ENCODE assay signal across 26 mouse cellular contexts in genomic region chr11:76914366-76914765, GRCm38 (mm10). TPM values are rescaled to one million over a fixed set of nuclear protein-coding genes. Genes with fewer than 3 reads are reported as not detected.
A peak's percentile ranks its signal among the peaks of the same experiment; 100 is the strongest.
DNase-seq lines count a peak whose midpoint lies in the region; TF ChIP-seq lines count a peak whose summit lies in the region.
"Had no signal": no experiment of that assay in that cellular context is flagged by ENCODE, and none has a peak within 500 bp of the region (broad histone marks: within the 10 kb centered on the region; RNA-seq: fewer than 3 reads in every experiment).

No protein-coding gene starts in this region.

- intact Hi-C loops in gastrocnemius, adult 2 months (cut with DNase I): no loop called here
- intact Hi-C loops in gastrocnemius, postnatal 14 days (cut with DNase I; ENCODE audit: low total_unique reads): no loop called here

- no peak for TF ChIP-seq CTCF in gastrocnemius, adult 2 months (IDR thresholded peaks at IDR 0.05)
- no peak for TF ChIP-seq CTCF in liver, adult 2 months (IDR thresholded peaks at IDR 0.05; ENCODE audit: low read depth, low read length)

- peak overlapping the region; percentile 24; the same call in 1 of the 2 replicates for H3K27ac ChIP-seq in gastrocnemius, adult 2 months
- peak overlapping the region; percentile 4; the same call in 1 of the 2 replicates for H3K27ac ChIP-seq in liver, adult 2 months (replicated peaks; ENCODE audit: insufficient read depth, low read depth, low read length)
- H3K27ac ChIP-seq: embryonic facial prominence, embryonic 10.5 days; hindbrain, embryonic 13.5 days; liver, embryonic 13.5 days; midbrain, embryonic 12.5 days; neural tube, embryonic 12.5 days; stomach, embryonic 15.5 days had no signal

- WGBS in liver, adult 2 months: 9% methylated on average over 7 of the region's 7 CpGs

- no peak overlapping the region for H3K4me3 ChIP-seq in gastrocnemius, adult 2 months
- no peak overlapping the region for H3K4me3 ChIP-seq in liver, adult 2 months (ENCODE audit: insufficient read depth, low read depth, low read length)
- H3K4me3 ChIP-seq: embryonic facial prominence, embryonic 10.5 days; heart, embryonic 12.5 days; hindbrain, embryonic 13.5 days; liver, embryonic 13.5 days; midbrain, embryonic 12.5 days; neural tube, embryonic 12.5 days; stomach, embryonic 15.5 days had no signal

- H3K9ac ChIP-seq in liver, adult 2 months (ENCODE audit: low read depth, low read length): no peak overlapping the region
- H3K9ac ChIP-seq: heart, embryonic 12.5 days; hindbrain, embryonic 13.5 days; liver, embryonic 13.5 days; midbrain, embryonic 12.5 days; neural tube, embryonic 12.5 days; stomach, embryonic 15.5 days had no signal

- no peaks in the 10 kb centered on the region for H3K27me3 ChIP-seq in liver, adult 2 months (ENCODE audit: control insufficient read depth, insufficient read depth, low read length)
- H3K27me3 ChIP-seq: heart, embryonic 12.5 days; liver, embryonic 13.5 days; midbrain, embryonic 12.5 days; neural tube, embryonic 12.5 days; stomach, embryonic 15.5 days had no signal

- peak; percentile 22 for DNase-seq in gastrocnemius, adult 2 months
- DNase-seq in gastrocnemius, postnatal 14 days: no peak
- DNase-seq in liver, adult 2 months (ENCODE audit: extremely low read depth, low read depth, low spot score): peak; percentile 85
- DNase-seq in liver (no peak), 3T3-L1 (ENCODE audit: low read depth, low spot score) (peak; percentile 61)
- peak; percentile 24 for DNase-seq in induced T-regulatory cell, adult 2 months (ENCODE audit: low read depth)
- DNase-seq in spleen, adult 18-20 months: no peak
- DNase-seq in cerebellum, adult 8-10 months: no peak
- DNase-seq: cerebellum, adult 2 months; heart, postnatal 14 days; kidney, adult 8-10 months; kidney, postnatal 14 days; left cerebral cortex, postnatal 4 days; liver, embryonic 13.5 days had no signal

- no peak for TF ChIP-seq POLR2A in liver, adult 2 months (IDR thresholded peaks at IDR 0.05; ENCODE audit: extremely low read depth, insufficient read depth, low read length)

- H3K36me3 ChIP-seq in liver, adult 2 months (ENCODE audit: control insufficient read depth, insufficient read depth, low read length): no peaks in the 10 kb centered on the region
- H3K36me3 ChIP-seq: embryonic facial prominence, embryonic 10.5 days; G1E; heart, embryonic 12.5 days; hindbrain, embryonic 13.5 days; liver, embryonic 13.5 days; midbrain, embryonic 12.5 days; neural tube, embryonic 12.5 days; stomach, embryonic 15.5 days had no signal

- H3K4me1 ChIP-seq in liver, adult 2 months (ENCODE audit: control insufficient read depth, insufficient read depth, low read length): peaks cover 9% of the 10 kb centered on the region
- H3K4me1 ChIP-seq: neural tube, embryonic 12.5 days had no signal

- no peaks in the 10 kb centered on the region for H3K79me2 ChIP-seq in liver, adult 2 months (ENCODE audit: control insufficient read depth, insufficient read depth, low read length)

RNA-seq across cellular contexts. Expression of gene Blmh, which starts 10.2 kb away (rescaled TPM):
- total RNA-seq in gastrocnemius, adult 2 months (2021): 10 to 100 TPM; 27.2 to 35.2 TPM
- total RNA-seq in gastrocnemius, postnatal 14 days (2021): 10 to 100 TPM; 38.8 to 41.7 TPM
- total RNA-seq in liver, adult 2 months (2014; rRNA removed): 43.6 and 45.8 TPM in 2 replicates
- polyA plus RNA-seq in liver, adult 2 months (2012; rRNA removed): 8.6 and 10.3 TPM in 2 replicates

RNA-seq across cellular contexts. Expression of gene Tmigd1, which starts 12.4 kb away (rescaled TPM):
- total RNA-seq in gastrocnemius, adult 2 months (2021): under 1 TPM in 1 of 2 experiments, not detected in 1; 0.26 TPM
- under 1 TPM; 0.24 to 0.45 TPM for total RNA-seq in gastrocnemius, postnatal 14 days (2021)
- not detected in 2 replicates for total RNA-seq in liver, adult 2 months (2014; rRNA removed)
- not detected in 2 replicates for polyA plus RNA-seq in liver, adult 2 months (2012; rRNA removed)
- total RNA-seq: common myeloid progenitor, adult 5-6 weeks; left cerebral cortex, adult 18-20 months; left cerebral cortex, postnatal 4 days; megakaryocyte progenitor cell, adult 5-6 weeks had no signal
- polyA plus RNA-seq: cerebellum, adult 2 months; embryonic facial prominence, embryonic 10.5 days; forebrain, embryonic 14.5 days; G1E; heart, embryonic 12.5 days; hindbrain, embryonic 13.5 days; liver, embryonic 13.5 days; midbrain, embryonic 12.5 days; neural tube, embryonic 12.5 days; spleen, adult 2 months had no signal

Comparison
In these comparisons a context has a peak if more than half of its experiments do, and no peak if none do; other contexts are left out.
1. DNase-seq: peak in gastrocnemius, adult 2 months (single experiment), liver, adult 2 months (single experiment), 3T3-L1 (single experiment) and induced T-regulatory cell, adult 2 months (single experiment); none in gastrocnemius, postnatal 14 days (single experiment), liver (single experiment), spleen, adult 18-20 months (0 of 2) and cerebellum, adult 8-10 months (single experiment).